Mouse (Mus musculus) heart, postnatal 4 days (tissue): ENCODE data around the gene Uvssa. TPM values are rescaled to one million over a fixed set of nuclear protein-coding genes. Genes with fewer than 3 reads are reported as not detected.
"Not testable (repeated sequence)": the region's sequence is repeated elsewhere in the genome, so short reads cannot be mapped to it uniquely, and the experiment has no call there.

Source experiments
- DNase-seq: peaks from one replicate; pipeline ENCODE4 v3.0.0; 2021
- total RNA-seq, 2 experiments: library from RNA; stranded (reverse); gene quantifications; 2 replicates each; pipeline ENCODE4 v1.2.3; 2021

The Uvssa gene
- total RNA-seq = 1 to 10 TPM; 6.3 to 6.7 TPM

- peak; percentile 100 for DNase-seq
Measured at GRCm38 (mm10) chr5:33378302-33378854, at the start of gene Uvssa. Uvssa (plus strand) TSS chr5:33378549.

DNA sequence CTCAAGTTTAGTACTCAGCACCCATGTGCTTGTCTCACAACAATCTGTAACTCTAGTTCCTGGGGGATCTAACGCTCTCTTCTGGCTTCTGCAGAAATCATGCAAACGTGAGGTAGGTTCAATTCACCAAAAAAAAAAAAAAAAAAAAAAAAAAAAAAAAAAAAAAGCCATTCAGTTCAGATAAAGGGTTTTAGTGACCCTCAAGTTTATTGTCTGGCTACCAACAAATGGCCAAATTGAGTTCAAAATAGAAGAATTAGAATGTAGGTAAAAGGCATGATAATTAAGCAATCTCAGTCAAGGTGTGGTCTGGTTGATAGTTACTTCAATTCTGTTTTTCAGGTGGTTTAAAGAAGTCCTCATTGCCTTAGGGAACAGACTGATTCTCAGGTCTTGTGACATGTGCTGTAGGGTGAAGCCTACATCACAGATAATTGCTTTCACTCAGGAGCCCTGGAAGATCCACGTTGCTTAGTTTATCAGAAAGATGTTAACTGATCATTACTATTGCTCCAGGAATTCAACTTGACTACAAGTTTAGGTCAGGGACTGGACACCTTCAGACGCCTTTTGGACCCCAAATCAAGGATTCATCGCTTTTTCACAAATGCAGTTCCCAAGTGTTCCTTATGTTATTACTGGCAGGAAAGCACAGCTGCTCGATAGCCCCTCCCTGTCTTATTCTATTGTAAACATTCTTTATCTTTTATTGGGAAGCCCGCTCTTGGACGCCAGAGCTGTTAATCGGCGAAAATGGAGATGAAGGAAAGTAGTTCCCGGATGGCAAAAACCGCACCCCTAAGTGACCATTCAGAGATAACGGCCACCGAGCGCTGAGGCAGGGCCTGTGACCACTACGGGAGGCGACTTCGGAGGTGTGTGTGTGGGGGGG is 43.7 kb upstream of the Uvssa start:
- DNase-seq = no peak

DNA sequence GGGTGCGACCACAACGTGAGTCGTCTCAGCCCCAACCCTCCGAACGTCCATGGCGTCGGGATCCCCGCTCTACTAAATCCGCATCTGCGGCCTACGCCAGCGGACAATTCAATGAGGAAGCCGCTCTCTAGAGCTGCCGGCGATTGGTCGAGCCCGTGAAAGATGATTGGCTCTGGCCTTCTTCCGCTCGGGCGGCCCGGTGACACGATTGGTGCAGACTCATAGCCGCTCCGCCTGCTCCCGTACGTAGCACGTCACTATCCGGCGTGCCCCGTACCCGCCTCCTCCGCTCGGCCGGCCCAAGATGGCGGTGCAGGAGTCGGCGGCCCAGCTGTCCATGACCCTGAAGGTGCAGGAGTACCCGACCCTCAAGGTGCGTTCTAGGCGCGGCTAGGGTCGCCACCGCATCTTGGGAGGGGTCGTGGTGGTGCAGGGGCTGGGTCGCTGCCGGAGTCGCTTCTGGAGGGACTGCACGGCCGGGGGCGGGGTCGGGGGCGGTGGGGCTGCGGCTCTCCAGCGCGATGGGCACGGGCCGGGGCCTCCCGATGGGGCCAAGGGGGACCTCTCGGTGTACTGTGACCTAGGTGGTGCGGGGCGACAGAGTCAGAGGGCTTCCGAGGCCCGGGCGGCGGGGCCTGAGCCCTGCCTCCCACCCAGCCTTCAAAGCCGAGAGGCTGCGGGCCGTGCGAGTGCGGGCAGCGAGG is 42.9 kb upstream of the Uvssa start, which contains the start of gene Maea:
Maea (plus strand) TSS at position 237 of the 704 bp plus-strand sequence.
- peak; percentile 96 for DNase-seq

GRCm38 (mm10) chr5:33335977-33336360 is 42.4 kb upstream of the Uvssa start:
- DNase-seq = peak; percentile 51

- no peak for DNase-seq
Measured at GRCm38 (mm10) chr5:33337206-33337605, 41.1 kb upstream of the Uvssa start.

DNA sequence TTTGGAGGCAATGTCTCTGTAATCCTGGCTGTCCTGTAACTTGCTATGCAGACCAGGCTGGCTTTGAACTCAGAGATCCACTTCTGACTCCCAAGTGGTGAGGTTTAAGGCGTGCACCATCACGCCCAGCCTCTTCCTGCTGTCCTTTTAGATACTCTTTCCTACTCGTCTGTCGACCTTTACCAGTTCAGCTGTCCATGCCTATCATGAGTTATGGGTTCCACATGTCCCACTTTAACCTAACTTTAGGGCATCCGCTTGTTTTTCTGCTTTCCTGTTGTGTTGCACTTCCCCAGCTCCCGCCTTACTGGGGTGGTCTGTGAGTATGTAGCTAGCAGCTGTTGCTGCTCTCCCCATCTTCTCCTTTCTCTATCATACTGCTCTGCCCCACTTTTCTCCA is 37.2 kb upstream of the Uvssa start:
- no peak for DNase-seq

GRCm38 (mm10) chr5:33342248-33342647 is 36.1 kb upstream of the Uvssa start:
- DNase-seq = not testable (repeated sequence)

DNA sequence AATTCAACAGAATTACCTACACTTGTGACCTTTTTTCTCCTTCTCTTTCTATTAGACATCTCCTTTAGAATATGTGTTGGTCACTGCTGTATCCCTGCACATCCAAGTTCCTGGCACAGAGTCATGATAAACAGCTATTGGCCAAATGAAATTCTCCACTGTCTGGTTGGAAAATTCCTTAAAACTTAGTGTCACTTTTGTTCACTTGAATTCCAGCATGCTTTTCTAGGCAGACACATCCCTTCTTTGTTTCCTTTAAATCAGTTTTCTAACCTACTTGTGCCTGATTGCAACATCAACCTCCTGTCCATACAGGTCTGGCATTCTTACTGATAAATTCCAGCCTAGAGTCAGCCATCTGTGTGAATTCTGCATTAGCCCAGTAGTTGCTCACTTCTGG is 35.5 kb upstream of the Uvssa start:
- DNase-seq = no peak

GRCm38 (mm10) chr5:33343571-33343970 is 34.8 kb upstream of the Uvssa start:
- DNase-seq = no peak

GRCm38 (mm10) chr5:33344070-33344469 is 34.3 kb upstream of the Uvssa start:
- DNase-seq = no peak

GRCm38 (mm10) chr5:33347620-33348019 is 30.7 kb upstream of the Uvssa start:
- no peak for DNase-seq

DNA sequence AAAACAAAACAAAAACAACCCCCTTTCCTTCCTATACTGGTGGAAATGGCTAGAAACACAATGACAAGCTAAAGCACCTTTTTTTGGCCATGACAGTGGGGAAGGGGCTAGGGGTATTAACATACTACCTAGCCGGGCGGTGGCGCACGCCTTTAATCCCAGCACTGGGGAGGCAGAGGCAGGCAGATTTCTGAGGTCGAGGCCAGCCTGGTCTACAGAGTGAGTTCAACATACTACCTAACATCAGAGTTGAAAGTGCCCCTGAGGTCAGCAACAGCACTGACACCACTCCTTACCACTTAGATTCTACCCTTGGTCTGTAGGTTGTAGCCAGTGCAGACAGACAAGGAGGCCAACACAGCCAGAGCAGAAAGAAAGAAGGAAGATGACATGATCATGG is 29.1 kb upstream of the Uvssa start:
- no peak for DNase-seq

GRCm38 (mm10) chr5:33349706-33350105 is 28.6 kb upstream of the Uvssa start:
- no peak for DNase-seq

DNA sequence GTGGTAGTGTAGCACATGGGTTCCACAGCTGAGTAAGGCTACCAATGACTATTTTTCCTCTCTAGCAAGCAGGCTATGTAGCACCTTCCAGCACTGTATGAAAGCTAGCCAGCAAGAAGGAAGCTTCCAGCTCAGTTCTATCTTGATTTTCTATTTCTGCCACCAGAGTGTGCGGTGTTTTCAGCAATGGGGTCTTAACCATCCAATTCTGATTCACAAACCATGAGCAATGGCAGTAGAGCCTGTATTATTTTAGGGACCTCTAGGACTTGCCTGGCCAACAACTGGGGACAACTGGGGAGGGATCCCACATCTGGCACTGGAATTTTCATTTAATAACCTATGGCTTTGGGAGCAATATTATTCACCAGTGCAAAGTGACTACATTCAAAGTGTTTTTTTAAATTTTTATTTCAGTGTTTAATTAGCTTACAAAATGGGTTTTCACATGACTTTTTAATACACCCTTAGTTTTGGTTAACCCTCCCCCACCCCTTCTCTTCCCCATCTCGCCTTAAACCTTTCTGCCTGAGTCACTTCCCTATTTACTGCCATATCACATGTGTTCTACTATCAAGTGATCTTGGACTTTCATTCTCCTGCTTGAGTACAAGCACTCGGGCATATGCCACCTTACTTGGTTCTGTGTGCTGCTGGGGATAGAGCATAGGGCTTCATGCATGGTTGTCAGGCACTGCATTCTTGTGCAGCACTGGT is 26.6 kb upstream of the Uvssa start:
- no peak for DNase-seq

DNA sequence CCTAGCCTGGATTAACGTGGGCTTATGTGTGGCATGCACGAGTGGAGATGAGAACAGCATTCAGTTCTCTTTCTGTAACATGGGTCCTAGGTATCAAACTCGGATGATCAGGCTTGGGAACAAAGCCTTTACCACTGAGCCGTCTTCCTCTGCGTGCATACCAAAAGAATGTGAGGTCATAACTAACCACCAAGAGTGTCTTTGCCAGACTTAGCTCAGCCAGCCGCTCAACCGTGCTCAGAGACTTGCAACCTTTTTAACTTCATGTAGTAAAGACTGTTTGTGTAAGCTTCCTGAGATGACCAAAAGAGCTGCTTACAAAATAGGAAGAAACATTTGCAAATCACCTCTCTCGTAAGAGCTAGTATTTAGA is 26.1 kb upstream of the Uvssa start:
- no peak for DNase-seq

GRCm38 (mm10) chr5:33353011-33353410 is 25.3 kb upstream of the Uvssa start:
- DNase-seq = no peak

DNA sequence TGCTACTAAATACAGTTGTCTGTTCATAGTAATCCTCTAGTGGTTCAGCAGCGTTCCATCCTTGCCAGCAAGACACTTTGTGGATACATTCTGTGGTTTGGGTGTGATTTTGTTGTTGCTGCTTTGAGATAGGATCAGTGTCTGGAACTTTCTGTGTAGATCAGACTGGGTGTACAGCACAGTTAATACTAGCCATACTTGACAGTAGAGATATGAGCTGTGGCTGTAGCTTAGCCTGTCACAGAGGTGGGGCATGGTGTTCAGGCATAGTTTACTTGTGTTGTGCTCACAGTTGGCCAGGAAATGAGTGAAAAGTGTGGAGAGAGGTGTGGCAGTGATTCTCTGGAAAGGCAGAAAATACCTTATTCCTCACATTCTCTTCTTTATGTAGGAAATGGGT is 20.9 kb upstream of the Uvssa start:
- DNase-seq = no peak

- DNase-seq = no peak
Measured at GRCm38 (mm10) chr5:33358467-33358866, 19.9 kb upstream of the Uvssa start.

DNA sequence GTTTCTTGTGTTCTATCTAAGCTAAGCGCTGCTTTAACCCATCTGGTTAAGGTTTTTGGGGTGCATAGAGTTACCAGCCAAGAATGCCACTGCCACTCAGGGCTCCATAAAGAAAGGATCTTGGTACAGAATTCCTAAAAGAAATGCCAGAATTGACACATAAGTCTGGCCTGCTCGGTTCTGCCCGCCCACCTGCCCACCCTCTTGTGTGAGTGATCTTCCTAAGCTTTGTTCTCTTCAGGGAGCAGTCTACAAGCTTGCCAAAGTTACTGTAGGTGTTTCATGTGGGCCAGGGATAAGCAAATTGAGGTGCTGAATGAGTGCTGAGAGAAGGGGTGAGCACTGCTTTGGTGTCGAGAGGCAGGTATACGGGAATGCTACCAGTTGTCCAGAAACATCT is 15.1 kb upstream of the Uvssa start:
- DNase-seq = no peak

GRCm38 (mm10) chr5:33368651-33369050 is 9.7 kb upstream of the Uvssa start:
- DNase-seq = no peak

GRCm38 (mm10) chr5:33371137-33371536 is 7.2 kb upstream of the Uvssa start:
- peak; percentile 31 for DNase-seq

DNA sequence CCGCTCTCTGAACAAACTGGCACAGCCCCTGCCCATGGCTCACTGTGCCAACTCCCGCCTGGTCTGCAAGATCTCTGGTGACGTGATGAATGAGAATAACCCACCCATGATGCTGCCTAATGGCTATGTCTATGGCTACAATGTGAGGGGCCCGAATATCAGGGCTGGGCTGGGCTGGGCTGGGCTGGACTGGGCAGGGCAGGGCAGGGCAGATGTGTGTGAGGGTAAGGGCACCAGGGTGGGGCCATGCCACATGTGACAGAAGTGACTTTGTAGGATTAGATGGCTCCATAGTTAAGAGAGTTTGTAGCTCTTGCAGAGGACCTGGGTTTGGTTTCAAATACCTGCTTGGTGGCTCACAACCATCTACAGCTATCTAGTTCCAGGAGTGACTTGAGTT is 6.7 kb upstream of the Uvssa start:
- no peak for DNase-seq
